Mouse (Mus musculus) CH12.LX (cell line): ENCODE measurements around the gene Tmem179b. TPM values are rescaled to one million over a fixed set of nuclear protein-coding genes. Genes with fewer than 3 reads are reported as not detected.

Experiments used
- DNase-seq: peaks from one replicate; pipeline ENCODE4 v3.0.0-alpha.2; 2013; ENCODE audit errors: extremely low read depth
- H3K27ac ChIP-seq: 2 replicates; pipeline ENCODE4 v1.5.1; 2012; ENCODE audit warnings: low read depth, mild to moderate bottlenecking, control low read depth, moderate library complexity; ENCODE audit not compliant: insufficient read depth
- H3K27me3 ChIP-seq: replicated peaks from 2 replicates; pipeline ENCODE3; 2012; ENCODE audit warnings: inconsistent platforms
- H3K36me3 ChIP-seq, 2 experiments: replicated peaks in 1 of 2; 2 replicates each; pipeline versions ENCODE3 to v1.6.1; 2012; ENCODE audit warnings: inconsistent platforms in 1 of 2, low read length in 1 of 2, mild to moderate bottlenecking in 1 of 2, mixed read lengths in 1 of 2, moderate library complexity in 1 of 2; ENCODE audit not compliant: control insufficient read depth in 1 of 2, insufficient read depth in 1 of 2
- H3K4me1 ChIP-seq, 2 experiments: 2 replicates each; pipeline ENCODE4 v1.6.1; 2012; ENCODE audit warnings: inconsistent platforms in 1 of 2, moderate library complexity in 1 of 2; ENCODE audit not compliant: insufficient read depth in 2 of 2, control insufficient read depth in 1 of 2
- H3K4me2 ChIP-seq: 2 replicates; pipeline ENCODE4 v1.6.1; 2012; ENCODE audit warnings: low read depth, mild to moderate bottlenecking, control low read depth; ENCODE audit not compliant: poor library complexity, insufficient read depth, severe bottlenecking
- H3K4me3 ChIP-seq, 3 experiments: fragments of 150-350 bp in 1 of 3; sonication (generic) in 1 of 3; replicated peaks in 1 of 3; 2 replicates each; pipeline versions ENCODE3 to v1.5.1; 2011 to 2012; ENCODE audit warnings: low read depth in 2 of 3, low read length in 2 of 3, mild to moderate bottlenecking in 2 of 3, moderate library complexity in 2 of 3, control low read depth in 1 of 3, improper control_type of control experiment in 1 of 3, inconsistent platforms in 1 of 3, mixed read lengths in 1 of 3; ENCODE audit not compliant: poor library complexity in 1 of 3
- H3K79me2 ChIP-seq: replicated peaks from 2 replicates; pipeline ENCODE4 v1.6.1; 2012; ENCODE audit warnings: mild to moderate bottlenecking, moderate library complexity; ENCODE audit not compliant: control insufficient read depth, poor library complexity, insufficient read depth, severe bottlenecking; ENCODE audit errors: extremely low read depth
- H3K9ac ChIP-seq: 2 replicates; pipeline ENCODE4 v1.6.1; 2012; ENCODE audit warnings: low read depth, mild to moderate bottlenecking, control low read depth, moderate library complexity; ENCODE audit not compliant: insufficient read depth
- H3K9me3 ChIP-seq: replicated peaks from 2 replicates; pipeline ENCODE3; 2012; ENCODE audit warnings: low read length, inconsistent platforms, mixed read lengths
- BHLHE40 ChIP-seq: IDR thresholded peaks from 2 replicates; pipeline ENCODE4 v1.6.1; 2011; ENCODE audit warnings: mild to moderate bottlenecking, low read depth, low read length, improper control_type of control experiment
- CHD1 ChIP-seq: IDR thresholded peaks from 2 replicates; pipeline ENCODE4 v1.6.1; 2012; ENCODE audit warnings: low read depth, low read length, improper control_type of control experiment, inconsistent platforms
- CHD2 ChIP-seq: IDR thresholded peaks from 2 replicates; pipeline ENCODE4 v1.6.1; 2011; ENCODE audit warnings: low read length, improper control_type of control experiment
- ELF1 ChIP-seq: IDR thresholded peaks from 2 replicates; pipeline ENCODE4 v1.6.1; 2014; ENCODE audit warnings: low read depth, mild to moderate bottlenecking, inconsistent platforms, low read length, improper control_type of control experiment
- EP300 ChIP-seq: IDR thresholded peaks from 2 replicates; pipeline ENCODE4 v1.6.1; 2011; ENCODE audit warnings: low read length, improper control_type of control experiment
- JUN ChIP-seq: IDR thresholded peaks from 2 replicates; pipeline ENCODE4 v1.6.1; 2011; ENCODE audit warnings: low read depth, mild to moderate bottlenecking, low read length, improper control_type of control experiment, moderate library complexity; ENCODE audit not compliant: insufficient read depth
- JUND ChIP-seq: conservative IDR thresholded peaks from 2 replicates; pipeline ENCODE4 v1.6.1; 2011; ENCODE audit warnings: low read depth, low read length, improper control_type of control experiment
- KAT2A ChIP-seq: IDR thresholded peaks from 2 replicates; pipeline ENCODE4 v1.6.1; 2012; ENCODE audit warnings: low read length, improper control_type of control experiment, inconsistent platforms; ENCODE audit not compliant: insufficient replicate concordance
- MAZ ChIP-seq: IDR thresholded peaks from 2 replicates; pipeline ENCODE4 v1.6.1; 2012; ENCODE audit warnings: low read depth, mild to moderate bottlenecking, inconsistent platforms, low read length, improper control_type of control experiment, moderate library complexity
- MEF2A ChIP-seq: IDR thresholded peaks from 2 replicates; pipeline ENCODE4 v1.6.1; 2014; ENCODE audit warnings: low read depth, mild to moderate bottlenecking, inconsistent platforms, low read length, improper control_type of control experiment, borderline replicate concordance
- NELFE ChIP-seq: IDR thresholded peaks from 2 replicates; pipeline ENCODE4 v1.6.1; 2011; ENCODE audit warnings: low read depth, low read length, improper control_type of control experiment
- NRF1 ChIP-seq: IDR thresholded peaks from 2 replicates; pipeline ENCODE4 v1.6.1; 2014; ENCODE audit warnings: low read depth, mild to moderate bottlenecking, inconsistent platforms, low read length, improper control_type of control experiment, moderate library complexity
- PAX5 ChIP-seq: IDR thresholded peaks from 2 replicates; pipeline ENCODE4 v1.6.1; 2012; ENCODE audit warnings: low read length, inconsistent platforms, mixed read lengths
- POLR2A ChIP-seq: IDR thresholded peaks from 2 replicates; pipeline ENCODE4 v1.6.1; 2011; ENCODE audit warnings: low read depth, mild to moderate bottlenecking, improper control_type of control experiment, low read length
- POLR2AphosphoS2 ChIP-seq: IDR thresholded peaks from 2 replicates; pipeline ENCODE4 v1.6.1; 2011; ENCODE audit warnings: low read depth, low read length, improper control_type of control experiment
- RAD21 ChIP-seq: IDR thresholded peaks from 2 replicates; pipeline ENCODE4 v1.6.1; 2011; ENCODE audit warnings: low read depth, mild to moderate bottlenecking, low read length, improper control_type of control experiment, moderate library complexity
- SIN3A ChIP-seq: IDR thresholded peaks from 2 replicates; pipeline ENCODE4 v1.6.1; 2012; ENCODE audit warnings: low read length, improper control_type of control experiment, inconsistent platforms
- TCF12 ChIP-seq: IDR thresholded peaks from 2 replicates; pipeline ENCODE4 v1.6.1; 2014; ENCODE audit warnings: low read depth, mild to moderate bottlenecking, inconsistent platforms, low read length, improper control_type of control experiment
- USF2 ChIP-seq: conservative IDR thresholded peaks from 2 replicates; pipeline ENCODE4 v1.6.1; 2011; ENCODE audit warnings: low read depth, low read length, improper control_type of control experiment
- ZKSCAN1 ChIP-seq: IDR thresholded peaks from 2 replicates; pipeline ENCODE4 v1.6.1; 2012; ENCODE audit warnings: low read depth, inconsistent platforms, low read length, improper control_type of control experiment, borderline replicate concordance
- ZNF384 ChIP-seq: IDR thresholded peaks from 2 replicates; pipeline ENCODE4 v1.6.1; 2012; ENCODE audit warnings: low read depth, low read length, improper control_type of control experiment, inconsistent platforms
- dilution Hi-C: fragments of 300-500 bp; cut with MboI; formaldehyde crosslinking; loops from 2 replicates; pipeline ENCODE4 v1.14.3; 2020; ENCODE audit warnings: low sequenced_read_pairs; ENCODE audit not compliant: extremely low pct_unique_long_range_greater_than_20kb, extremely low pct_ligation_motif_present
- in situ Hi-C: fragments of 300-500 bp; cut with MboI; formaldehyde crosslinking; loops from 3 replicates; pipeline ENCODE4 v1.14.3; 2019; ENCODE audit warnings: low sequenced_read_pairs, low pct_ligation_motif_present, low pct_unique_long_range_greater_than_20kb, mixed read lengths
- polyA plus RNA-seq: library from polyadenylated mRNA; unstranded; fragments of >175 nt; gene quantifications from 2 replicates; pipeline ENCODE4 v1.2.1, GENCODE M21; 2012; ENCODE audit warnings: low read depth; ENCODE audit not compliant: insufficient read length
- total RNA-seq, 2 experiments: library from RNA; depleted of rRNA; stranded (reverse); fragments of 300-350 nt in 1 of 2; fragments of >200 nt in 1 of 2; gene quantifications; 2 replicates each; pipeline ENCODE4 v1.2.3; 2012 to 2014

Gene Tmem179b
- total and polyA plus RNA-seq, 3 experiments, result 54.4 to 105 (median 72.0) TPM

GRCm38 (mm10) chr19:8806810-8807209, 32.5 kb upstream of the Tmem179b start (continued):
- TF ChIP-seq KAT2A (no peak), CHD1 (0 out of 2 replicates have a peak, but pooled peaks have one; percentile 44), RAD21 (no peak), ZKSCAN1 (no peak), PAX5 (no peak), TCF12 (peak; percentile 71; the same call in 1 of the 2 replicates), NRF1 (no peak), ELF1 (peak; percentile 50; the same call in 1 of the 2 replicates)

- no peak overlapping the region for H3K4me3 ChIP-seq
- no peaks in the 10 kb centered on the region for H3K9me3 ChIP-seq
- H3K4me2 ChIP-seq, result no peak overlapping the region
- peaks cover 3% of the 10 kb centered on the region; the same call in 1 of the 2 replicates for H3K79me2 ChIP-seq
- peaks cover 14 to 64% of the 10 kb centered on the region in 2 experiments for H3K4me1 ChIP-seq
- TF ChIP-seq MAZ (no peak), POLR2A (no peak), SIN3A (no peak), USF2 (no peak), JUND (no peak), KAT2A (no peak), EP300 (no peak), CHD1 (no peak), CHD2 (no peak), POLR2AphosphoS2 (no peak), RAD21 (no peak), JUN (no peak), NRF1 (no peak), MEF2A (no peak), BHLHE40 (no peak), ELF1 (no peak), NELFE (no peak), ZNF384 (no peak)
- TF ChIP-seq, all 38 proteins: peak for 0
- DNase-seq, result no peak
- in situ Hi-C loops, result no loop called here
- dilution Hi-C loops, result no loop called here
- H3K27ac ChIP-seq, result no peak overlapping the region
- H3K9ac ChIP-seq, result no peak overlapping the region
- peaks cover 12 to 33% of the 10 kb centered on the region in 2 experiments for H3K36me3 ChIP-seq
- no peaks in the 10 kb centered on the region for H3K27me3 ChIP-seq
These were observed 29.8 kb upstream of the Tmem179b start for GRCm38 (mm10) chr19:8803879-8804660.
